In the genomic region with DNA sequence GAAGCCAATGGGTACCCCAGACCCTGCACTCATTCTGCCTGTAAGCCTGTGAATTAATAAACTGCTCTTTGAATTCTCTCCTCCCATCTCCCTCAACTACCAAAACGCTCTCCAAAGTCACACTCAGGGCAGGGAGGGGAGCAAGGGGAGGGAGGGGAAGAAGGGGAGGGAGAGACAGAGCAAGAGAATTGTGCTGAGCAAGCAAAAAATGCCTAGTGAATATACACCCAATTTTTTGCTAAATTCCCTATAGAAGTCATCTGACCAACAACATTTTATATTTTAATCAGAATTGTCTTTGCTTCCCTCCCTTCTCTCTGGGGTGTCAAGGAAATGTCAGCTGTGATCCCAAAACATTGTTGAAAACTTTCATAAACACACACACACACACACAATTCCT, we compare ENCODE assay signal across 19 mouse cellular contexts.
"Had no signal": no experiment of that assay in that cellular context is flagged by ENCODE, and none has a peak within 500 bp of the region (broad histone marks: within the 10 kb centered on the region; RNA-seq: fewer than 3 reads in every experiment).

No protein-coding gene starts in this region.

- H3K27ac ChIP-seq: midbrain, embryonic 10.5 days; midbrain, embryonic 12.5 days; neural tube, embryonic 13.5 days; neural tube, embryonic 15.5 days had no signal

- ATAC-seq: midbrain, embryonic 16.5 days had no signal

- H3K4me3 ChIP-seq: midbrain, embryonic 10.5 days; midbrain, embryonic 12.5 days; myocyte; neural tube, embryonic 13.5 days; neural tube, embryonic 15.5 days had no signal

- H3K9ac ChIP-seq: lung, embryonic 14.5 days; midbrain, embryonic 12.5 days; neural tube, embryonic 13.5 days; neural tube, embryonic 15.5 days had no signal

- H3K9me3 ChIP-seq: midbrain, embryonic 10.5 days; midbrain, embryonic 12.5 days; neural tube, embryonic 13.5 days; neural tube, embryonic 15.5 days had no signal

- DNase-seq: lung, adult 18-20 months; lung, embryonic 14.5 days; lung, postnatal 10 days; lung, postnatal 4 days; midbrain, embryonic 14.5 days; retina, postnatal 1 day; right cerebral cortex, adult 18-20 months; right cerebral cortex, postnatal 25 days; right cerebral cortex, postnatal 4 days; spleen, adult 18-20 months; thymus, adult 18-20 months; thymus, postnatal 14 days; thymus, postnatal 36 days had no signal

- H3K4me2 ChIP-seq: lung, embryonic 14.5 days; midbrain, embryonic 12.5 days; neural tube, embryonic 13.5 days; neural tube, embryonic 15.5 days had no signal

- H3K36me3 ChIP-seq: midbrain, embryonic 10.5 days; midbrain, embryonic 12.5 days; neural tube, embryonic 13.5 days; neural tube, embryonic 15.5 days had no signal
